Mouse (Mus musculus) limb, embryonic 10.5 days (tissue): ENCODE data around the gene Plcg1. TPM values are rescaled to one million over a fixed set of nuclear protein-coding genes. Genes with fewer than 3 reads are reported as not detected.
A peak's percentile ranks its signal among the peaks of the same experiment; 100 is the strongest.

Experiments used
- DNase-seq: peaks from one replicate; pipeline ENCODE4 v3.0.0-alpha.2; 2017; ENCODE audit warnings: low spot score
- H3K27ac ChIP-seq: fragments of 300-500 bp; sonication (generic); 2 replicates; pipeline ENCODE4 v1.5.1; 2016; ENCODE audit warnings: mild to moderate bottlenecking
- H3K27me3 ChIP-seq: fragments of 300-500 bp; sonication (generic); 2 replicates; pipeline ENCODE4 v1.6.1; 2016; ENCODE audit warnings: low read depth, mild to moderate bottlenecking; ENCODE audit not compliant: poor library complexity, severe bottlenecking
- H3K36me3 ChIP-seq: fragments of 300-500 bp; sonication (generic); 2 replicates; pipeline ENCODE4 v1.6.1; 2016; ENCODE audit warnings: mild to moderate bottlenecking, moderate library complexity
- H3K4me1 ChIP-seq: fragments of 300-500 bp; sonication (generic); 2 replicates; pipeline ENCODE4 v1.6.1; 2016
- H3K4me3 ChIP-seq: fragments of 300-500 bp; sonication (generic); 2 replicates; pipeline ENCODE4 v1.5.1; 2016; ENCODE audit warnings: mild to moderate bottlenecking, moderate library complexity
- H3K9me3 ChIP-seq: fragments of 300-500 bp; sonication (generic); replicated peaks from 2 replicates; pipeline ENCODE4 v1.6.1; 2016; ENCODE audit warnings: mild to moderate bottlenecking
- WGBS: fragments of 180-500 bp; shearing (Covaris S2); methylation state at CpG from one replicate; pipeline ENCODE4 v1.1.7; 2016; 5-methylcytosine and 5-hydroxymethylcytosine counted together
- polyA plus RNA-seq: library from polyadenylated mRNA; unstranded; fragments of >200 nt; fragmentation: Nextera tagmentation; extraction: Ambion mirVana; gene quantifications from 2 replicates; pipeline ENCODE4 v1.2.1, GENCODE M21; 2016

Plcg1 gene
- polyA plus RNA-seq, 1 experiment from 2014 or later = 93.9 TPM

DNA sequence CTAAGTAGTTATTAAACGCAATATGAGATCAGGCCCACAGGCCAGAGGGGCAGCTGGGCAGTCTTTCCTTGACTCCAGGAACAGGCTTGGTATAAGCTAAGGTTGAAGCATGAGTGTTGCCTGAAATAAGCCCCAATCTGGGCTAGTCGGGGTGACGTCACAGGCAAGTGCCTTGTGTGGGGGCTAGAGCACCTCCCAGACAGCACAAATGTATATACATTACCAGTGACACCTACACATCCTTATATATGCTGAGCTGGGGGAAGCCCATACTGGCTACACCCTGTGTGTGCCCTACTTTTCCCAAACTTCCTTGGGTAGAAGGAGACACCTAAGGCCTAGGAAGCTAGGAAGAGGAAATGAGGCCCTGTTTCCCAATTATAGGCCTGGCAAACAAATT, 2.1 kb upstream of the Plcg1 start:
- Histone ChIP-seq H3K27me3 (no peaks in the 10 kb centered on the region), H3K36me3 (peaks cover 35% of the 10 kb centered on the region), H3K27ac (no peak overlapping the region), H3K4me1 (peaks cover 36% of the 10 kb centered on the region), H3K9me3 (no peaks in the 10 kb centered on the region), H3K4me3 (no peak overlapping the region)
- 89% methylated on average over 3 of the region's 3 CpGs for WGBS
- no peak for DNase-seq

DNA sequence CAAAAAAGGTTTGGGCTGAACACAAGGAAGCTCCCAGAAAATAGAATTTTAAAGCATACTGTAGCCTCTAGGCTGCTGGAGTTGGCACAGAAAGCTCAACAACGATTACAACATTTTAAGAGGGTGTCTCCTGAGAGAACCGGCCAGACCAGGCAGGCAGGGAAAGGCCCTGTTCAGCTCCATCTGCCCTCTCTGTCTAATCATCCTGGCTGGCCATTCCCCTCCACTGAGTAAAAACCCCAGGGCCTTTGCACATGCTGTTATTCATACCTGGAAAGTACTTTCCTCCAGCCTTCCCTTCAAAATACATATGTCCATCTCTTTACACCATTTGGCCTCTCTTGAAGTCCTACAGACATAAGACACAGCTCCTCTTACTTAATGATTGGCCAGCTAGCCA, 1.7 kb upstream of the Plcg1 start:
- no peak for DNase-seq
- 82% methylated on average over 2 of the region's 2 CpGs for WGBS
- H3K9me3 ChIP-seq = no peaks in the 10 kb centered on the region
- no peaks in the 10 kb centered on the region for H3K27me3 ChIP-seq
- no peak overlapping the region for H3K4me3 ChIP-seq
- peaks cover 40% of the 10 kb centered on the region for H3K4me1 ChIP-seq
- no peak overlapping the region for H3K27ac ChIP-seq
- H3K36me3 ChIP-seq = peaks cover 35% of the 10 kb centered on the region

GRCm38 (mm10) chr2:160729851-160730796, 976 bp upstream of the Plcg1 start:
- H3K36me3 ChIP-seq = peaks cover 35% of the 10 kb centered on the region

GRCm38 (mm10) chr2:160730797-160731116, 343 bp upstream of the Plcg1 start:
- no peak for DNase-seq
- peaks cover 35% of the 10 kb centered on the region for H3K36me3 ChIP-seq
- peaks cover 48% of the 10 kb centered on the region for H3K4me1 ChIP-seq
- no peaks in the 10 kb centered on the region for H3K9me3 ChIP-seq
- no peaks in the 10 kb centered on the region for H3K27me3 ChIP-seq
- WGBS = 7% methylated on average over 19 of the region's 19 CpGs
- peak overlapping the region; percentile 91 for H3K4me3 ChIP-seq
- peak overlapping the region; percentile 100 for H3K27ac ChIP-seq

More at GRCm38 (mm10) chr2:160729851-160730796, 976 bp upstream of the Plcg1 start:
- Histone ChIP-seq H3K4me3 (peak overlapping the region; percentile 91), H3K9me3 (no peaks in the 10 kb centered on the region), H3K27me3 (no peaks in the 10 kb centered on the region), H3K27ac (peak overlapping the region; percentile 100; the same call in 1 of the 2 replicates), H3K4me1 (peaks cover 45% of the 10 kb centered on the region)
- no peak for DNase-seq
- 30% methylated on average over 17 of the region's 17 CpGs for WGBS

- H3K4me1 ChIP-seq = peaks cover 48% of the 10 kb centered on the region
- DNase-seq = peak; percentile 78
- no peaks in the 10 kb centered on the region for H3K27me3 ChIP-seq
- H3K36me3 ChIP-seq = peaks cover 40% of the 10 kb centered on the region
- H3K9me3 ChIP-seq = no peaks in the 10 kb centered on the region
- peak overlapping the region; percentile 91 for H3K4me3 ChIP-seq
- peak overlapping the region; percentile 100 for H3K27ac ChIP-seq
- under 1% methylated on average over 32 of the region's 32 CpGs for WGBS
Observed at GRCm38 (mm10) chr2:160731839-160732261, 750 bp downstream of the Plcg1 start.

DNA sequence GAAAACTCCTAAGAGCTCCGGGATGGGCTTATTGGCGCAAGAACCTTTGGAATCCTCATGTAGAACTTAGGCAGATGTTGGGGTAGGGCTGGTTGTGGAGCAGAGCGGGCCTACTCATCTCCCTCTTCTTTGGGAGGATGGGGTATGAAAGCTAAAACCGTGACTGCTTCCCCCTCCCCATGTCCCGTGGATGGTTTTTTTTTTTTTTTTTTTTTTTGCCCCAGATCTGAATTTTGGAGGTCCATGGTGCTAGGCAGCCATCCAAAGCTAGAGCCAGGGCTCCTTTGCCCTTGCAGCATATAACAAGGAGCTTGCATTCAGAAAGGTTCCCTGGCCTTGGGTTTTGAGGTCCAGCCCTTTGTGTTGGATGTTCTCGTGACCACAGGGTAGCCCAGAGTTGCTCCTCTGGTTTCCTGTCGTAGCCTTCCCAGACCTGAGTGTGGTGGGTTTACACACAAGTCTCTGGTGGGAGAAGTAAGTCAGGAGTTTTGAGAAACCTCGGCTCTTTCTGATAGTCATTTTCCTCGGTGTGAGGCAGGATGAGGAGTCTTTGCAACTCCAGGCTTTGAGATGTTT, 1.4 kb downstream of the Plcg1 start:
- no peaks in the 10 kb centered on the region for H3K9me3 ChIP-seq
- peaks cover 46% of the 10 kb centered on the region for H3K36me3 ChIP-seq
- H3K4me3 ChIP-seq = peak overlapping the region; percentile 91
- peaks cover 48% of the 10 kb centered on the region for H3K4me1 ChIP-seq
- DNase-seq = no peak
- 53% methylated on average over 8 of the region's 9 CpGs for WGBS
- H3K27ac ChIP-seq = peak overlapping the region; percentile 100
- H3K27me3 ChIP-seq = no peaks in the 10 kb centered on the region

DNA sequence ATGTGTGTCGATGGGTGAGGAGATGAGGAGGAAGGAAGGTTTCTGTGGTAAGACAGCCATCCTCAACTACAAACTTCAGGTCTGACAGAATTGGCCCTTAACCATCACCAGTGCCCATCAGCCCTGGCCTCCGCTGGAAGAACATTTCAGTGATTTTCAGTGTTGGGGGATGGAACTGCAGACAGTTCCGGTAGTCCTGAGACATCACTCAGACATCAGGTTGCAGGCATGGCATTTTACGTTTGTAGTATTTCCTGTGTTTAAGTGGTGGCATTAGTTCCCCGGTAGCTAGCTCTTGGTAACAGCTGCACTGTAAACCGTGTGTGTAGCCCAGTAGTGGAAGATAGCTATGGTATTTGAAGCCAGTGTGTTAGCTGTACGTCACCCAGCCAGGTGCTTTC, 2.0 kb downstream of the Plcg1 start:
- Histone ChIP-seq H3K36me3 (peaks cover 53% of the 10 kb centered on the region), H3K9me3 (no peaks in the 10 kb centered on the region), H3K27me3 (no peaks in the 10 kb centered on the region), H3K4me1 (peaks cover 49% of the 10 kb centered on the region), H3K27ac (peak overlapping the region; percentile 54), H3K4me3 (peak overlapping the region; percentile 91)
- 60% methylated on average over 7 of the region's 7 CpGs for WGBS
- DNase-seq = no peak

GRCm38 (mm10) chr2:160734331-160734730, 3.2 kb downstream of the Plcg1 start:
- H3K4me3 ChIP-seq = peak overlapping the region; percentile 91; the same call in 1 of the 2 replicates

GRCm38 (mm10) chr2:160735706-160736310, 4.7 kb downstream of the Plcg1 start:
- WGBS = 89% methylated on average over 5 of the region's 5 CpGs
- Histone ChIP-seq H3K4me1 (peaks cover 54% of the 10 kb centered on the region), H3K36me3 (peaks cover 78% of the 10 kb centered on the region), H3K4me3 (no peak overlapping the region), H3K27me3 (no peaks in the 10 kb centered on the region), H3K9me3 (no peaks in the 10 kb centered on the region), H3K27ac (no peak overlapping the region)
- DNase-seq = no peak

More at GRCm38 (mm10) chr2:160734331-160734730, 3.2 kb downstream of the Plcg1 start:
- H3K27ac ChIP-seq = no peak overlapping the region
- no peak for DNase-seq
- 83% methylated on average over 3 of the region's 3 CpGs for WGBS
- peaks cover 58% of the 10 kb centered on the region for H3K4me1 ChIP-seq
- H3K9me3 ChIP-seq = no peaks in the 10 kb centered on the region
- no peaks in the 10 kb centered on the region for H3K27me3 ChIP-seq
- H3K36me3 ChIP-seq = peaks cover 65% of the 10 kb centered on the region

- Histone ChIP-seq H3K27ac (no peak overlapping the region), H3K27me3 (no peaks in the 10 kb centered on the region), H3K36me3 (peaks cover 85% of the 10 kb centered on the region), H3K9me3 (no peaks in the 10 kb centered on the region), H3K4me1 (peaks cover 55% of the 10 kb centered on the region), H3K4me3 (no peak overlapping the region)
- WGBS = 96% methylated on average over 3 of the region's 3 CpGs
- no peak for DNase-seq
Observed at GRCm38 (mm10) chr2:160736466-160736865, 5.4 kb downstream of the Plcg1 start.

- Histone ChIP-seq H3K27ac (0 out of 2 replicates have a peak overlapping the region, but pooled peaks have one; percentile 6), H3K4me1 (peaks cover 42% of the 10 kb centered on the region), H3K4me3 (no peak overlapping the region), H3K36me3 (peaks cover 97% of the 10 kb centered on the region), H3K9me3 (no peaks in the 10 kb centered on the region), H3K27me3 (no peaks in the 10 kb centered on the region)
- DNase-seq = no peak
- 71% methylated on average over 5 of the region's 5 CpGs for WGBS
Observed at GRCm38 (mm10) chr2:160738354-160738753, 7.3 kb downstream of the Plcg1 start.

DNA sequence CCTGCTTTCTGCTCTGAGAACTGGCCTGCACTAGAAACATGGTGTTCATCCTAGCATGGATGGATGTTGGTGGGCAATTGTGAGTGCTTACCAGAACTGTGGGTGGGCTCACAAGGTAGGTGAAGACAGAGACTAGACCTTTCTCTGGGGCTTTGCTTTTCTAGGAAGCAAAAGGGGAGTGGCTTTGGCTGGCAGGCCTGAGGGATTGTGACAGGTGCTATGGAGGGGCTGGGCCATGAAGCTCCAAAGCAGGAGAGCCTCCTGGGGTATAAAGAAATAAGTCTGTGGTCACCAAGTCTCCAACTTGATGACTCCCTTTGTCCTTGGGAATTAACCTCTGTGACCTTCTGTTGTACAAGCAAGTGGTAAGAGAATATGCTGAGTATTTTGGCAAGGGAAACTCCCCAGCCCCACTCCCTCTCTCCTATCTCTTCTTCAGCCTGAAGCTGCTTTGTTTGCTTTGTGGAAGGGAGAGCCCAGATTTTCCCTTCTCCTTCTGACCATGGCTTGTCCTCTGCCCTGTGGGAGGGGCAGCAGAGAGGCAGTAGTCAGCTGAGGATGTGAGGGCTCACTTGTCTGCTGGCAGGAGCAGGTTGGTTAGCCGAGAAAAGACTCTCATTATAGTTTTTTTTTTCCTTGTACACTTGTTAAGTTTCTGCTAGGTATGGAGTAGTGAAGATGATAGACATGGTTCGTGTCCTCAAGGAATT, 8.7 kb downstream of the Plcg1 start:
- DNase-seq = no peak
- 76% methylated on average over 2 of the region's 2 CpGs for WGBS
- Histone ChIP-seq H3K36me3 (peaks cover 94% of the 10 kb centered on the region), H3K27me3 (no peaks in the 10 kb centered on the region), H3K9me3 (no peaks in the 10 kb centered on the region), H3K4me1 (peaks cover 28% of the 10 kb centered on the region), H3K27ac (no peak overlapping the region), H3K4me3 (no peak overlapping the region)
